Mouse (Mus musculus): ENCODE measurements around the gene Nptn.

DNA sequence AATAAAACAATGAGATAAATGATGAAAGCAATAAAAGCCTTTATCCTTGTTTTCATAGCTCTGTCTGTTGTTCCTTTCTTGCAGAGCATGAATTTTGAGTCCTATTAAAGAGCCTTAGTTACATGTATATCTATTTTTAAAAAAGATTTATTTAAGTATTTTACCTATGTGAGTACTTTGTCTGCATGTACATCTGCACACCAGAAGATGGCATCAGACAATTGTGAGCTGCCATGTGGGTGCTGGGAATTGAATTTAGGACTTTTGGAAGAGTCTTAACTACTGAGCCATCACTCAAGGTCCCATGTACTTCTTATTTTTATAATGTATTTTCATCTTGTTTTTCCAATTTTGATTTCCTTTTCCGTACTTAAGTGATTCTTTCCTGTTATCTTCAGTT is 13.3 kb downstream of the Nptn start:
- no peak for TF ChIP-seq CTCF (IDR thresholded peaks at IDR 0.05; ENCODE audit: control insufficient read depth, insufficient read depth, insufficient replicate concordance, low read depth, low read length)
- TF ChIP-seq POLR2A (IDR thresholded peaks at IDR 0.05; ENCODE audit: control insufficient read depth, low read depth, low read length): no peak

Data from testis, adult 2 months (tissue).